Mouse (Mus musculus) embryonic facial prominence, embryonic 13.5 days (tissue): Measurements from ENCODE around the gene Olfr139. TPM values are rescaled to one million over a fixed set of nuclear protein-coding genes. Genes with fewer than 3 reads are reported as not detected.

ENCODE experiments used
- ATAC-seq: fragments of 200-750 bp; cut with Nextera tagmentation; 2 replicates; pipeline ENCODE4 v1.8.0; 2017; ENCODE audit warnings: low read depth; ENCODE audit not compliant: insufficient number of reproducible peaks, insufficient read depth, low FRiP score, low TSS enrichment
- H3K27ac ChIP-seq: fragments of 300-500 bp; sonication (generic); 2 replicates; pipeline ENCODE4 v1.5.1; 2015; ENCODE audit warnings: moderate library complexity, mild to moderate bottlenecking, inconsistent platforms
- H3K27me3 ChIP-seq: fragments of 300-500 bp; sonication (generic); 2 replicates; pipeline ENCODE4 v1.6.1; 2015; ENCODE audit warnings: mild to moderate bottlenecking, inconsistent platforms
- H3K36me3 ChIP-seq: fragments of 300-500 bp; sonication (generic); 2 replicates; pipeline ENCODE4 v1.6.1; 2015; ENCODE audit warnings: mild to moderate bottlenecking, inconsistent platforms
- H3K4me1 ChIP-seq: fragments of 300-500 bp; sonication (generic); 2 replicates; pipeline ENCODE4 v1.6.1; 2015; ENCODE audit warnings: inconsistent platforms
- H3K4me2 ChIP-seq: fragments of 300-500 bp; sonication (generic); 2 replicates; pipeline ENCODE4 v1.6.1; 2015; ENCODE audit warnings: moderate library complexity, mild to moderate bottlenecking, inconsistent platforms
- H3K4me3 ChIP-seq: fragments of 300-500 bp; sonication (generic); 2 replicates; pipeline ENCODE4 v1.5.1; 2015; ENCODE audit warnings: mild to moderate bottlenecking, inconsistent platforms
- H3K9ac ChIP-seq: fragments of 300-500 bp; sonication (generic); 2 replicates; pipeline ENCODE4 v1.6.1; 2015; ENCODE audit warnings: mild to moderate bottlenecking, inconsistent platforms
- H3K9me3 ChIP-seq: fragments of 300-500 bp; sonication (generic); 2 replicates; pipeline ENCODE4 v1.6.1; 2016; ENCODE audit warnings: inconsistent platforms
- WGBS: fragments of 180-500 bp; shearing (Covaris S2); methylation state at CpG from one replicate; pipeline ENCODE4 v1.1.7; 2015; ENCODE audit warnings: mixed read lengths; 5-methylcytosine and 5-hydroxymethylcytosine counted together
- polyA plus RNA-seq: library from polyadenylated mRNA; unstranded; fragments of >200 nt; fragmentation: Nextera tagmentation; extraction: Ambion mirVana; gene quantifications from 2 replicates; pipeline ENCODE4 v1.2.1, GENCODE M21; 2015

Olfr139 gene
- not detected in 2 replicates for polyA plus RNA-seq

DNA sequence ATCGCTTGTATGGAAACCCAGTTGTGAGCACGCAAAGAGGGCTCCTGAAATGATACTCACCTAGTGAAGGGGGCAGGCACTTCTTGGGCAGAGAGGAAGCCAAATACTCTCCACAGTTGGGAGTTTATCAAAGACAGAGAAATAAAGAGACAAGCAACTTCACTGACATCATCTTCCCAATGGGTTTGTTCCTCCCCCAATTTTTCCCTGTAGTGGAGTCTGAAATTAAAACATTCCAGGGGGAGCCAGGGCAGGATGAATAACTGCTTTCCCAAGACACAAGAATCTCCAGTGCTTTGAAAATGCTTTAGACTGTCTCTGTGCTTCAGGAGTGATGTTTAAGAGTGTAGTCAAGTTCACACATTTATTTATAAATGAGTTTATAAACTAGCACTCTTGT lies at the start of gene Olfr139, which contains the start of gene Olfr399:
Gene Olfr139, minus strand, starts transcription at position 101 of the 400 bp plus-strand sequence.
Gene Olfr399, minus strand, starts transcription at position 165 of the 400 bp plus-strand sequence.
- Histone ChIP-seq H3K4me3 (no peak within 1 kb of the TSS), H3K4me1 (no peaks in the 10 kb centered on the region), H3K27me3 (no peaks in the 10 kb centered on the region), H3K9me3 (no peaks in the 10 kb centered on the region), H3K4me2 (no peak within 1 kb of the TSS), H3K9ac (no peak within 1 kb of the TSS), H3K27ac (no peak within 1 kb of the TSS), H3K36me3 (no peaks in the 10 kb centered on the region)
- WGBS: 80% methylated on average over 2 of the region's 2 CpGs
- ATAC-seq: no peak

DNA sequence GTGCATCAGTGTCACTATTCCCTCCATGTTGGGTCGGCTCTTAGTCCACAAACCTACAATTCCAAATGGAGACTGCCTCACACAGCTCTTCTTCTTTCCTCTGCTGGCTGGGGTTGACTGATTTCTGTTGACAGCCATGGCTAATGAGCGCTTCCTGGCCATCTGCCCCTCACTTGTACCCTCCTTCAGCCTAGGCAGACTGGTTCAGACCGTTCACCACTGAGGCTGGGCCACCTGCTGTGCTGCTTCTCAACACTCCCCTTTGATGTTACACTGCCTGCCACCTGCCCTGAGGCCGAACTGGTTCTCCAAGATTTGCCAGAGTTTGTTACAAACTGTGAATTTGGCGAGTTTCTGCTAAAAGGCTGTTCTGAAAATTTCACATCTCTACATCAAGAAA lies 48.7 kb upstream of the Olfr139 start:
- no peaks in the 10 kb centered on the region for H3K4me1 ChIP-seq
- no peak for ATAC-seq
- no peaks in the 10 kb centered on the region for H3K27me3 ChIP-seq
- no peak overlapping the region for H3K27ac ChIP-seq
- no peaks in the 10 kb centered on the region for H3K36me3 ChIP-seq
- H3K9ac ChIP-seq: no peak overlapping the region
- WGBS: 35% methylated on average over 5 of the region's 5 CpGs
- no peak overlapping the region for H3K4me2 ChIP-seq
- H3K9me3 ChIP-seq: peaks cover 5% of the 10 kb centered on the region; the same call in 1 of the 2 replicates
- no peak overlapping the region for H3K4me3 ChIP-seq

DNA sequence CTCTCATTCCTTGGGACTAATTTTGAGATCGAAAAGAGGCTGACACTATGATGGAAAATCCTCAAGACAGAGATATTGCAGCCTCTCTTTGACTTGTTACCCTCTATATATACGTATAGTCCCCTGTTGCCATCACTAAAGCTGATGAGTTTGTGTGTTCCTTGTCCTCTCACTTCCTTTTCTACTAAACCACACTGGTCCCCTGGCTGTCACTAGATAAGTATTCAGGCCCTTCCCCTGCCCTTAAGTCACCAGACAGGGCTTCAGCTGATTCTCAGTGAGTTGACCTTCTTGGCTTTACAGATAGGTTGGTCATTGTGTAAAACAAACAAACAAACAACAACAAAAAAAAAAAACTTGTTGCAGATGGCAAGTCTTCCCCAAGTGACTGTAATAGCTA lies 45.2 kb upstream of the Olfr139 start:
- ATAC-seq: no peak
- no peak overlapping the region for H3K27ac ChIP-seq
- WGBS: 44% methylated on average over 2 of the region's 2 CpGs
- H3K9ac ChIP-seq: no peak overlapping the region
- no peaks in the 10 kb centered on the region for H3K27me3 ChIP-seq
- H3K4me3 ChIP-seq: no peak overlapping the region
- H3K9me3 ChIP-seq: peaks cover 5% of the 10 kb centered on the region; the same call in 1 of the 2 replicates
- no peak overlapping the region for H3K4me2 ChIP-seq
- H3K36me3 ChIP-seq: no peaks in the 10 kb centered on the region
- H3K4me1 ChIP-seq: no peaks in the 10 kb centered on the region

DNA sequence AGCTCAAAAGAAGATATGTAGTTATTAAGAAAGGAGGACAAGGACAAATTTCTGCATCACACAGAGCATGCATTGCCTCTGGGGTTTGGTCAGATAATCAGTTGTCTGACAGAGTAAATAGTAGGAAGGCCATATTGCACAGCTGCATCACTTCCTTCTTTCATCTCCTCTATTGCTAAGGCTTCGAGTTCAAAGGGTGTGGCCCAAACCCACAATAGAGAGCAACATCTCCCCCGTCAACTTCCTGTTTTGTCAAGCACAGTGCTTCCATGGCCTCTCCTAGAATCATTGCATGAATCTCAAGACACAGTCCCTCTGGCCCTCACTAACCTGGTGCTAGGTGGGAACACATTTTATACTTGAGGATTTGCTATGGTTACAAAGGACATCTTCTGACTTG lies 44.4 kb upstream of the Olfr139 start:
- H3K4me1 ChIP-seq: no peaks in the 10 kb centered on the region
- no peaks in the 10 kb centered on the region for H3K27me3 ChIP-seq
- H3K4me3 ChIP-seq: no peak overlapping the region
- H3K27ac ChIP-seq: no peak overlapping the region
- WGBS: 76% methylated on average over 2 of the region's 2 CpGs
- no peaks in the 10 kb centered on the region for H3K36me3 ChIP-seq
- no peak for ATAC-seq
- H3K4me2 ChIP-seq: no peak overlapping the region
- peaks cover 8% of the 10 kb centered on the region; the same call in 1 of the 2 replicates for H3K9me3 ChIP-seq
- H3K9ac ChIP-seq: no peak overlapping the region

DNA sequence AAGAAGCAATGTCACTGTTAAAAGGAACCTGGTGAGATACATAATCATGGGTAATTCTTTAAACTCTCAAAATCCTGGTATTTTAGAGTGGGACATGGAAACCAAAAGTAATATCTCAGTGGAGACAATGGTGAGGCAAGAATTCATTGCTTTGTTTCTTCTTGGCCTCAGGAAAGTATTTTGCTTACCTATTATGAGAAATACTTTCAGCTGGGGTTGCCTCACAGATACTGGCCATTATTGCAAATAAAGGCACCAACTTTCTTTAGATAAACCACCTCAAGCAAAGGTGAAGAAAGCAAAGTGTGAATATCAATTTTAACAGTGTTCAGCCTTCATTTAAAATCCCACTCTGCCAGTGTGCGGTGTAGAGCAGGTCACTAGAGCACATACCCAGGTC lies 13.3 kb upstream of the Olfr139 start, which contains the start of gene Zfp616:
Gene Zfp616, plus strand, starts transcription at position 301 of the 400 bp plus-strand sequence.
- ATAC-seq: no peak
- H3K4me3 ChIP-seq: no peak within 1 kb of the TSS
- WGBS: 82% methylated on average over 1 of the region's 1 CpGs
- H3K4me1 ChIP-seq: no peaks in the 10 kb centered on the region
- H3K27ac ChIP-seq: no peak within 1 kb of the TSS
- no peaks in the 10 kb centered on the region for H3K36me3 ChIP-seq
- H3K9ac ChIP-seq: no peak within 1 kb of the TSS
- H3K4me2 ChIP-seq: no peak within 1 kb of the TSS
- H3K9me3 ChIP-seq: no peaks in the 10 kb centered on the region
- no peaks in the 10 kb centered on the region for H3K27me3 ChIP-seq

DNA sequence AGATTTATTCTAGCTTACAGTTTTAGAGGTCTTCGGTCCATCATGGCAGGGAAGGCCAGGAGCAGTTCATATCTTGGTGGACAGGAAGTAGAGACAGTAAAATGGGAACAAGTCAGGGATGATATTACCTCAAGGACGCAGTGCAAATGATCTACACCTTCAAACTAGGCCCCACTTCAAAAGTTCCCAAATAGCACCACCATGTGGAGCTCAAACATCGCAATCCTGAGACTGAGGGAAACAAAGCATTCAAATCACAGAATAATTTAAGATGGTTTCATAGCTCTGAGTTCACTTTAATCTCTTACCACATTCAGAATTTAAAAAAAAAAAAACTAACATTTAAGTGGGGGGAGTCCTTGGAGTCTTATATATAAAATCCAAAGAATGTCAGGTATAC lies 5.0 kb downstream of the Olfr139 start:
- 67% methylated on average over 3 of the region's 3 CpGs for WGBS
- no peaks in the 10 kb centered on the region for H3K9me3 ChIP-seq
- H3K36me3 ChIP-seq: no peaks in the 10 kb centered on the region
- H3K27me3 ChIP-seq: no peaks in the 10 kb centered on the region
- ATAC-seq: no peak
- H3K9ac ChIP-seq: no peak overlapping the region
- H3K4me2 ChIP-seq: no peak overlapping the region
- H3K4me3 ChIP-seq: no peak overlapping the region
- H3K27ac ChIP-seq: no peak overlapping the region
- no peaks in the 10 kb centered on the region for H3K4me1 ChIP-seq

Other genes with a start within 250 kb of the Olfr139 start
- not detected in 2 replicates for gene Olfr392, start 239.5 kb downstream of the Olfr139 start, polyA plus RNA-seq
- not detected in 2 replicates for gene Olfr393, start 205.1 kb downstream of the Olfr139 start, polyA plus RNA-seq
- gene Olfr394, start 165.8 kb downstream of the Olfr139 start, polyA plus RNA-seq: not detected in 2 replicates
- gene Olfr395, start 147.3 kb downstream of the Olfr139 start, polyA plus RNA-seq: not detected in 2 replicates
- 0.14 TPM in 1 of 2 replicates, not detected in the other for gene Olfr23, start 119.9 kb downstream of the Olfr139 start, polyA plus RNA-seq
- not detected in 2 replicates for gene Olfr397, start 95.7 kb downstream of the Olfr139 start, polyA plus RNA-seq
- gene Olfr398, start 66.1 kb downstream of the Olfr139 start, polyA plus RNA-seq: not detected in 2 replicates
- gene Olfr399, start 64 bp upstream of the Olfr139 start, polyA plus RNA-seq: 0.15 TPM in 1 of 2 replicates, not detected in the other
- gene Zfp616, start 13.4 kb upstream of the Olfr139 start, polyA plus RNA-seq: not detected in 2 replicates
- not detected in 2 replicates for gene Olfr401, start 57.2 kb upstream of the Olfr139 start, polyA plus RNA-seq
- gene Olfr402, start 97.0 kb upstream of the Olfr139 start, polyA plus RNA-seq: not detected in 2 replicates
- gene Olfr403, start 129.7 kb upstream of the Olfr139 start, polyA plus RNA-seq: not detected in 2 replicates
- gene Olfr43, start 154.8 kb upstream of the Olfr139 start, polyA plus RNA-seq: not detected in 2 replicates
- gene Olfr406, start 203.3 kb upstream of the Olfr139 start, polyA plus RNA-seq: not detected in 2 replicates
- gene Olfr59, start 227.2 kb upstream of the Olfr139 start, polyA plus RNA-seq: not detected in 2 replicates